Comparison of ENCODE assay signal across 31 mouse cellular contexts in the genomic region with DNA sequence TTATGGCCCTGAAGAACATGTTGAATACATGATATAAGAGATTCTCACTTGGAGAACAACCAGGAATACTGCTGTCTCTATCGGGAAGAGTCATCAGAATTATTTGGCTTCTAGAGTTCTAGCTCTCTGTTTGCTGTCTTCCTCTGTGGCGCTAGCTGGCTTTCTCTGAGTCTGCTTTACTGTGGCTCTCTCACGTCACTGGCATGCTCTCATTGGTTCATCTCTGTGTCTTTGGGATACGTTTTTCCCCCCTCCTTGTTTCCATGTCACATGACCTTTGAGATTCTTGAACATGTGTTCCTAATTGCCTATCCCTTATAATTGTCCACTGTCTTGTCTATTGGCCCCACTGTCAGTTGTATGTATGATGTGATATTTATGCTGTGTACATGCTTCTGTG.
DNase-seq lines count a peak whose midpoint lies in the region; ATAC-seq lines count a peak whose summit lies in the region.
"Had no signal": no experiment of that assay in that cellular context is flagged by ENCODE, and none has a peak within 500 bp of the region (broad histone marks: within the 10 kb centered on the region; RNA-seq: fewer than 3 reads in every experiment).

No protein-coding gene starts in this region.

- no peak for ATAC-seq in forebrain, embryonic 15.5 days (replicated peaks)
- no peak for ATAC-seq in forebrain, embryonic 11.5 days (replicated peaks; ENCODE audit: low FRiP score)
- no peak for ATAC-seq in midbrain, embryonic 12.5 days (ENCODE audit: low FRiP score, low read depth)
- ATAC-seq in midbrain, embryonic 13.5 days = no peak
- ATAC-seq in embryonic facial prominence, embryonic 15.5 days (ENCODE audit: insufficient number of reproducible peaks, low FRiP score, low TSS enrichment, low read depth) = no peak
- ATAC-seq: inflammation-experienced regulatory T-cells, adult 6 months had no signal

- no peak overlapping the region for H3K4me2 ChIP-seq in forebrain, embryonic 15.5 days (replicated peaks)
- no peak overlapping the region for H3K4me2 ChIP-seq in forebrain, embryonic 11.5 days (ENCODE audit: low read depth, low read length, severe bottlenecking)
- H3K4me2 ChIP-seq in midbrain, embryonic 12.5 days (replicated peaks) = no peak overlapping the region
- H3K4me2 ChIP-seq in midbrain, embryonic 13.5 days (replicated peaks) = no peak overlapping the region
- no peak overlapping the region for H3K4me2 ChIP-seq in embryonic facial prominence, embryonic 15.5 days (replicated peaks)
- H3K4me2 ChIP-seq: embryonic facial prominence, embryonic 12.5 days; heart, embryonic 15.5 days; hindbrain, embryonic 13.5 days; limb, embryonic 12.5 days; liver, embryonic 15.5 days; lung, embryonic 14.5 days; neural tube, embryonic 13.5 days had no signal

- no peaks in the 10 kb centered on the region for H3K36me3 ChIP-seq in forebrain, embryonic 15.5 days
- no peaks in the 10 kb centered on the region for H3K36me3 ChIP-seq in forebrain, embryonic 11.5 days (ENCODE audit: control insufficient read depth, insufficient read depth, low read length)
- H3K36me3 ChIP-seq in midbrain, embryonic 12.5 days = no peaks in the 10 kb centered on the region
- H3K36me3 ChIP-seq in midbrain, embryonic 13.5 days = no peaks in the 10 kb centered on the region
- H3K36me3 ChIP-seq in embryonic facial prominence, embryonic 15.5 days = no peaks in the 10 kb centered on the region
- H3K36me3 ChIP-seq: embryonic facial prominence, embryonic 12.5 days; G1E; heart, embryonic 10.5 days; heart, embryonic 15.5 days; hindbrain, embryonic 13.5 days; limb, embryonic 12.5 days; liver, embryonic 15.5 days; neural tube, embryonic 13.5 days had no signal

- no peak overlapping the region for H3K4me3 ChIP-seq in forebrain, embryonic 15.5 days
- no peak overlapping the region for H3K4me3 ChIP-seq in forebrain, embryonic 11.5 days (ENCODE audit: low read depth, low read length)
- no peak overlapping the region for H3K4me3 ChIP-seq in midbrain, embryonic 12.5 days
- H3K4me3 ChIP-seq in midbrain, embryonic 13.5 days (replicated peaks) = no peak overlapping the region
- H3K4me3 ChIP-seq in embryonic facial prominence, embryonic 15.5 days (replicated peaks) = no peak overlapping the region
- H3K4me3 ChIP-seq: embryonic facial prominence, embryonic 12.5 days; heart, embryonic 10.5 days; heart, embryonic 15.5 days; hindbrain, embryonic 13.5 days; layer of hippocampus, adult 2 months; left cerebral cortex, adult 2 months; limb, embryonic 12.5 days; liver, embryonic 15.5 days; myocyte; neural tube, embryonic 13.5 days had no signal

- no peaks in the 10 kb centered on the region for H3K27me3 ChIP-seq in forebrain, embryonic 15.5 days
- no peaks in the 10 kb centered on the region for H3K27me3 ChIP-seq in forebrain, embryonic 11.5 days (ENCODE audit: control insufficient read depth, insufficient read depth, low read length)
- H3K27me3 ChIP-seq in midbrain, embryonic 12.5 days = no peaks in the 10 kb centered on the region
- H3K27me3 ChIP-seq in midbrain, embryonic 13.5 days = no peaks in the 10 kb centered on the region
- no peaks in the 10 kb centered on the region for H3K27me3 ChIP-seq in embryonic facial prominence, embryonic 15.5 days
- H3K27me3 ChIP-seq: embryonic facial prominence, embryonic 12.5 days; heart, embryonic 15.5 days; hindbrain, embryonic 13.5 days; limb, embryonic 12.5 days; liver, embryonic 15.5 days; neural tube, embryonic 13.5 days had no signal

- peak overlapping the region; percentile 73 for H3K27ac ChIP-seq in forebrain, embryonic 15.5 days (replicated peaks)
- H3K27ac ChIP-seq in forebrain, embryonic 11.5 days (ENCODE audit: low read depth, low read length) = no peak overlapping the region
- peak overlapping the region; percentile 74; the same call in 1 of the 2 replicates for H3K27ac ChIP-seq in midbrain, embryonic 12.5 days (replicated peaks)
- H3K27ac ChIP-seq in midbrain, embryonic 13.5 days = no peak overlapping the region; the same call in 1 of the 2 replicates
- peak overlapping the region; percentile 52; the same call in 1 of the 2 replicates for H3K27ac ChIP-seq in embryonic facial prominence, embryonic 15.5 days (replicated peaks)
- H3K27ac ChIP-seq: heart, embryonic 10.5 days; heart, embryonic 15.5 days; layer of hippocampus, adult 2 months; left cerebral cortex, adult 2 months; liver, embryonic 15.5 days had no signal

- no peak overlapping the region for H3K9ac ChIP-seq in forebrain, embryonic 15.5 days (replicated peaks)
- H3K9ac ChIP-seq in forebrain, embryonic 11.5 days (ENCODE audit: low read length) = no peak overlapping the region
- H3K9ac ChIP-seq in midbrain, embryonic 12.5 days (replicated peaks) = no peak overlapping the region
- H3K9ac ChIP-seq in midbrain, embryonic 13.5 days (replicated peaks) = no peak overlapping the region
- H3K9ac ChIP-seq in embryonic facial prominence, embryonic 15.5 days = no peak overlapping the region
- H3K9ac ChIP-seq: embryonic facial prominence, embryonic 12.5 days; heart, embryonic 15.5 days; hindbrain, embryonic 13.5 days; limb, embryonic 12.5 days; liver, embryonic 15.5 days; lung, embryonic 14.5 days; neural tube, embryonic 13.5 days had no signal

- peak; percentile 4 for DNase-seq in embryo, embryonic 10 days (ENCODE audit: low spot score)
- no peak for DNase-seq in embryo, embryonic 11 days
- DNase-seq in forebrain, embryonic 11.5 days (ENCODE audit: low spot score) = no peak
- no peak for DNase-seq in kidney, postnatal 4 days
- DNase-seq: adrenal gland, adult 8-10 months; cerebellum, adult 8-10 months; cerebellum, postnatal 36 days; gastrocnemius, postnatal 25 days; heart, adult 11 months; kidney, adult 11 months; kidney, postnatal 14 days; lung, postnatal 14 days; thymus, adult 2 months; thymus, postnatal 36 days had no signal

- no peaks in the 10 kb centered on the region for H3K9me3 ChIP-seq in forebrain, embryonic 15.5 days
- no peaks in the 10 kb centered on the region for H3K9me3 ChIP-seq in forebrain, embryonic 11.5 days (ENCODE audit: control insufficient read depth, low read length)
- no peaks in the 10 kb centered on the region for H3K9me3 ChIP-seq in midbrain, embryonic 12.5 days
- H3K9me3 ChIP-seq in midbrain, embryonic 13.5 days = no peaks in the 10 kb centered on the region
- H3K9me3 ChIP-seq in embryonic facial prominence, embryonic 15.5 days (replicated peaks) = no peaks in the 10 kb centered on the region
- H3K9me3 ChIP-seq: embryonic facial prominence, embryonic 12.5 days; heart, embryonic 10.5 days; heart, embryonic 15.5 days; hindbrain, embryonic 13.5 days; limb, embryonic 12.5 days; liver, embryonic 15.5 days; neural tube, embryonic 13.5 days had no signal

- 72% methylated on average over 4 of the region's 4 CpGs for WGBS in forebrain, embryonic 15.5 days
- 76% methylated on average over 4 of the region's 4 CpGs for WGBS in forebrain, embryonic 11.5 days
- 71% methylated on average over 4 of the region's 4 CpGs for WGBS in midbrain, embryonic 12.5 days
- 79% methylated on average over 4 of the region's 4 CpGs for WGBS in midbrain, embryonic 13.5 days
- 58% methylated on average over 4 of the region's 4 CpGs for WGBS in embryonic facial prominence, embryonic 15.5 days

- H3K4me1 ChIP-seq in forebrain, embryonic 15.5 days = peaks cover 21% of the 10 kb centered on the region
- H3K4me1 ChIP-seq in forebrain, embryonic 11.5 days (replicated peaks; ENCODE audit: control insufficient read depth, insufficient read depth, low read length) = peaks cover 4% of the 10 kb centered on the region
- H3K4me1 ChIP-seq in midbrain, embryonic 12.5 days = peaks cover 21% of the 10 kb centered on the region
- H3K4me1 ChIP-seq in midbrain, embryonic 13.5 days (replicated peaks) = peaks cover 23% of the 10 kb centered on the region
- peaks cover 14% of the 10 kb centered on the region for H3K4me1 ChIP-seq in embryonic facial prominence, embryonic 15.5 days
- H3K4me1 ChIP-seq: heart, embryonic 15.5 days; liver, embryonic 15.5 days had no signal

Comparison
In these comparisons a context has a peak if more than half of its experiments do, and no peak if none do; other contexts are left out.
1. H3K27ac ChIP-seq: peak in forebrain, embryonic 15.5 days (single experiment), midbrain, embryonic 12.5 days (single experiment) and embryonic facial prominence, embryonic 15.5 days (single experiment); none in forebrain, embryonic 11.5 days (single experiment) and midbrain, embryonic 13.5 days (single experiment).